Mouse (Mus musculus): ENCODE measurements around the gene Adarb2. TPM values are rescaled to one million over a fixed set of nuclear protein-coding genes. Genes with fewer than 3 reads are reported as not detected.

Adarb2 gene
- polyA plus RNA-seq, 1 experiment from 2014 or later, result 0.71 TPM

DNA sequence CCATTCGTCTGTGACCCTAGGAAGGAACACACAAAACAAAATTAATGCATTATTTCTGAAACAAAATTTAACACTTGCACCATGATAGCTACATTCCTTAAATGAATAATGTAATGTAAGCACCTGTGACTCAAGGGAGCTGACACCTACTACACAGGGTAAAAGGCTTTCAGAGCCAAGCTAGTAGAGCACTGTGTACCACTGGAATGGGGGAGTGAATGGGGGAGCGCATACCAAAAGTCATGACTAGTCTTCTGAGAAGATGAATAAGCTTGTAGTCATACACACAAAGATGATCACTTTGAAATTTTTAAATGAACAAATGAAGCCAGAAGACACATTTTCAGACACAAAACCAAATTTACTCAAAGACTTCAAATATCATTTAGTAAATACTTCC lies 603.3 kb downstream of the Adarb2 start:
- WGBS, result 91% methylated on average over 2 of the region's 2 CpGs
- no peaks in the 10 kb centered on the region for H3K4me1 ChIP-seq
- H3K27me3 ChIP-seq (replicated peaks), result no peaks in the 10 kb centered on the region
- H3K4me3 ChIP-seq (replicated peaks), result no peak overlapping the region
- ATAC-seq (ENCODE audit: insufficient read depth, low FRiP score, low read depth), result no peak
- no peak overlapping the region for H3K4me2 ChIP-seq
- no peak overlapping the region for H3K9ac ChIP-seq
- no peak overlapping the region for H3K27ac ChIP-seq
- H3K9me3 ChIP-seq, result no peaks in the 10 kb centered on the region
- 0 out of 2 replicates have a peak, but pooled peaks cover 2% of the 10 kb centered on the region for H3K36me3 ChIP-seq

Data from stomach, embryonic 15.5 days (tissue).